Mouse (Mus musculus): ENCODE measurements at regions not wholly inside any gene's neighbourhood (a gene's known extent, or its start where the extent isn't known, plus 50 kb on each side); places are given as distances from the start of the nearest gene placed in this dataset.

- DNase-seq (ENCODE audit: low spot score) = peak; percentile 69
Measured at GRCm38 (mm10) chr13:30484527-30485185, 60.5 kb downstream of the Uqcrfs1 start.

GRCm38 (mm10) chr13:30479128-30479666, 66.0 kb downstream of the Uqcrfs1 start:
- no peak for DNase-seq (ENCODE audit: low spot score)

- no peak for DNase-seq (ENCODE audit: low spot score)
Measured at GRCm38 (mm10) chr13:30478556-30478955, 66.6 kb downstream of the Uqcrfs1 start.

DNA sequence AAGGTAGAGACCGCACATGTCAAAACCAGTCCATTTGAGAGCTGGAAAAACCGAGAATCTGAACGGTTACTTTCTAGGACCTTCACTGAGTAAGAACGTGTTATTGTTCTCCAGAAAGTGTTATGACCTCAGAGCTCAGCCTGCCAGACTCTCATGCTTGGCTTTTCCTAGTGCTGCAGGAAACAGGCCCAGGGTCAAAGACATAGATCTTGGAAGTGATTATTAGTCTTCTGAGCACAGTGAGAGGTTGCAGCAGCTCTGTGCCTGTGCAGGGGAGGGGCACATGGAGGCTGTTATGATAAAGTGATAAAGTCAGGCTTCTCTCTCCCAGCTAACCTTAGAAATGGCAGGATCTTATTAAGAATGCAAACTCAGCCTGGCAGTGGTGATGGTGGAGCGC, 73.9 kb downstream of the Uqcrfs1 start:
- no peak for DNase-seq (ENCODE audit: low spot score)

DNA sequence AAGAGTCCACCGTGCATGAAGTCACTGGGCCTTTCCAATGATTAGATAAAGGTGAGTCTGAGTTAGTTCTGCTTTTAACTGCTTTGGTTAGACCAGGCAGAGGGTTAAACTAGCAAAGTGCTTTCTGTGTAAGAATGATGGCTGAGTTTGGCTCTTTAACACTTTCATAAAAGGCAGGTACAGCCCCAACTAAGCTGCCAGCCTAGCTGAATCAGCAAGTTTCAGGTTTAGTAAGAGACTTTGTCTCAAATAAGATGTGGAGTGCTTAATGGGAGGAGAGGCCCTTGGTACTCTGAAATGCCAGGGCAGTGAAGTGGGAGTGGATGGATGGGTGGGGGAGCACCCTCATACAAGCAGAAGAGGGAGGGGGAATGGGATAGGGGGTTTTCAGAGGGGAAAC, 78.1 kb downstream of the Uqcrfs1 start:
- no peak for DNase-seq (ENCODE audit: low spot score)

- DNase-seq (ENCODE audit: low spot score) = no peak
Measured at GRCm38 (mm10) chr13:30465439-30465838, 79.7 kb downstream of the Uqcrfs1 start.

DNA sequence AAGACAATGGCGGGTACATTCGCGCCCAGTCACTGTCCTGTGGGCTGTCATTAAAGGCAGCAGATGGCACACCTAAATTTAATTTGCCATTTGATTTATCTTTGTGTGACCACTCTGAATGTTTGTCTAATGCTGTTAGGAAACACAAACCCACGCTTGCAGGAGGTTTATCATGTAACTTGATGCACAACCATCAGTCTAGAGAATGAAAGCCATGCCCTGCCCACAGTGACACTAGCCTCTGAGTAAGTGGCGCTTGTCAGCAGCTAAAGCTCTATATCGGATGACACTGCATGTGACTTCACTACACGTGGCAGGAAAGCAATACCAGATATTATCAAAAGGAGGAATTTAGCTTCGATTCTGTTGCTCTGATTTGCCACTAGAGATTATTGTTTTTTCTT, 89.9 kb downstream of the Uqcrfs1 start:
- DNase-seq (ENCODE audit: low spot score) = no peak

- DNase-seq (ENCODE audit: low spot score) = no peak
Measured at GRCm38 (mm10) chr13:30452126-30452525, 93.0 kb downstream of the Uqcrfs1 start.

- no peak for DNase-seq (ENCODE audit: low spot score)
Measured at GRCm38 (mm10) chr13:30448895-30449294, 96.3 kb downstream of the Uqcrfs1 start.
